Mouse (Mus musculus) skeletal muscle tissue, adult 2 months (tissue): ENCODE results near the gene Tead4.

Source experiments
- DNase-seq: peaks from one replicate; pipeline ENCODE4 v3.0.0-alpha.2; 2012; ENCODE audit warnings: low read depth, low spot score

The Tead4 gene

DNA sequence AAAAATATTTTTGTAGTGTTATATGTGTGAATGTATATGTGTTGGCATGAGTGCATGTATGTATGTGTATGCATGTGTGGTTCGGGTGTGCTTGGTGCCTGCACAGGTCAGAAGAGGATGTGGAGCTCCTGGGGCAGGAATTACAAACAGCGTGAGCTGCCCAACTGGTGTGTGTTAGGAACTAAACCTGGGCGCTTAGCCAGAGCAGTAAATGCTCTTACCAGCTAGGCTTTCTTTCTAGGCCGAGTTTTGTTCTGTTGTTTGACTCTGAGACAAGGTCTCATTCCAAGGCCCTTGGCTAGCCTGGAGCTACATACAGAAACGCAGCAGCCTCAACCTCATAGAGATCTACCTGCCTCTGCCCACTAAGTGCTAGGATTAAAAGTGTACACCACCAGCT, 9.3 kb downstream of the Tead4 start:
- DNase-seq = no peak

DNA sequence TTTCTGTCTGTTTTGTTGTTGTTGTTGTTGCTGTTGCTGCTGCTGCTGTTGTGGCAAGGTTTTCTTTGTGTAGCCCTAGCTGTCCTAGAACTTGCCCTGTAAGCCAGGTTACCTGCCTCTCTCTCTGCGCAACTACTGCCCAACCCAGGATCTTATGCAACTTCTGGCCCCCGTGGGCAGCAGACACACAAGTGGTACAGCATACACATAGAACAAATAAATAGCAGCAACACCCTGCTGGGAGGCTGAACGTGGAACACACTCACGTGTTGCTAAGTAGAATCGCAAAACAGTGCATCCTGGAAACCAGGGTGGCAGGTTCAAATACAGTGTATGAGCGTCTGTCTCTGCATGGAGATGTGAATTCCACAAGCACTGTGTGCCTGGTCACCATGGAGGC, 11.9 kb downstream of the Tead4 start:
- DNase-seq = no peak

DNA sequence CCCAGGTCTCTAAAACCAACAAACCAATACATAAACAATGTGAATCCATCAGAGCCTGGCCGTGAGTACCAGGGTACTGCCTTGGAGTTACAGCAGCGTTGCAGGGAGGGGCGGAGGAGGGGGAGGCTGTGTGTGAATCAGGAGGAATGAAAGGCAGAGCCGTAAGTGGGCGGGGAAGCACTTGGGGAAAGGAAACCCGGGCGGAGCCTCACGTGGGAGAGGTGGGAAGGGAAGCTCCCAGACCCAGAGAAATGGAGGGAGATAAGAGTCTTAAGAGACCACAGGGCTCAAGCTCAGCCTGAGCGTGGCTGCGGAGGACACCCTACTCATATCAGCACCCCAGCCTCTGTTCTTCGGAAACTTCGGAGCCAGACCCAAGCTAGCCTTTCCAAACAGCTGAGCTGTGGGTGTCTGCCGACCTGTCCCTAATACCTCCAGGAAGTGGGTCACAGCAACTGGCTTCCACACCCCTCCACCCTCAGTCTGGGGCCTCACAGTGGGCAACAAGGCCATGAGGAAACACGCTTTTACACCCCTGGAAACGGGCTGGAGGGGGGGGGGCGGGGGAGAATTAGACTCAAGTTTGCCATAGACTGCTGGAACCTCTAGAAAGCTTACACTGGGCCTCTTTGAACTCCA, 14.7 kb downstream of the Tead4 start:
- no peak for DNase-seq

DNA sequence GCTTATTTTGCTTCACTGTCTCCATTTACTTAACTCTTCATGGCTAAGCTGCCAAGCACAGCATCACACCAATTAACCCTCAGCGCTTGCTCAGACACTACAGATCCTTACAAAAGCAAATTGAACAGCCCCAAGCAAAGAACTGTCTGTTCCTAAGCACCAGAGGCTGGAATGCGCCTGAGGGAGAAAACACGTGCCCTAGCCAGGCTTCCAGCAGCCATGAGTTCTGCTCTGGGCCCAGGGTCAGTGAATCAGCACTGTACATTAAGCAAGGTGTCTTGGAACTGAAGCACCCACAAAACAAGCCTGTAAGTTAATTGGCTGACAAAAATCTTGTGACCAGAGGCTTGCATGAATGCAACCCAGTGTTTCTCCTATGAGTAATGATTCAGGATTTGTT, 18.5 kb downstream of the Tead4 start:
- DNase-seq = no peak

DNA sequence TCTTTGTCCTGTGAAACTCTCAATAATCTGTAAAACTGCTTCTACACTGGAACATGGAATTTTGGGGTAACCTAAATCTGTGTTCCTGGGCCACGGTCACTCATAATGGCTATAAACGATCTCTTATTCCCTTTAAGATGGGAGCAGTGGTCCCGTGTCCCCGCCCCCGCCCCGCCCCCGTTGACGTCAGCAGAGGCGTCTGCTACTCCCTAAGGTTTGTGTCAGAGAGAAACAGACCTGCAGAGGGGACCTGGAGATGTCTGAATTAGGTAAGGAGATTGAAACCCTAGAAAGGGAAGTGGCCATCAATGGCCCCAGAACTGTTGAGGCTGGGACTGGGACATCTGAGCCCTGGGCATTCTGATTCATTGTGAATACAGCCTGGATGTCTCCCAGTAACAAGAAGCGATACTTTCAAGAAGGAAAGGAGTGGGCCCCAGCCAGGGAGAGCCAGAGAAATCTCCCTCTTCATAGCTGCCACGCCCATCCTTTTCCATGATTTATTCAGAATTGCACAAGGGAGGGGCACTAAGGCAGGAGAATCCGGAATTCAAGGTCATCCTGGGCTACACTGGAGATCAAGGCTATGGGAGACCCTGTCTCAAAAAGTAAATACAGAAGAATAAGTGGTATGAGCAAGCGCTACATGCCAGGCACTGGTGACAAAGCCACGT, 20.0 kb downstream of the Tead4 start:
- no peak for DNase-seq

DNA sequence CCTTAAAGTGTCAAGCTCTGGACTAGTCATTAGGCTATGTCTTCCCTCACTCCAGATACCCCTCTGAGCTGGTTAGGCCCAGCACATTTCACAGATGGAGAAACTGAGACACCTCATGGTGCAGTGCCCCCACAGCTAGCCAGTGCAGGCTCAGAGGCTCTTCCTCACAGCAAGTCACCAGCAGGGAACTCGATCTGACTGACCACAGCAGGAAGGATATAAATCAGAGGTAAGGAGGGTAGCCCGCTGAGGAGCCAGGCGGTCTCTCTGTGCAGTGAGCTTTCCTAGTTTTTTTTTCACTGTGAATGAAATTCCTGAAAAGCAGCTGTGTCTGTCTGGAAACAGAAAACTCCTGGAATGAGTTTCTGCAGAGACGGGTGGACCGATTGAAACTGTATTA, 21.0 kb downstream of the Tead4 start:
- DNase-seq = no peak

DNA sequence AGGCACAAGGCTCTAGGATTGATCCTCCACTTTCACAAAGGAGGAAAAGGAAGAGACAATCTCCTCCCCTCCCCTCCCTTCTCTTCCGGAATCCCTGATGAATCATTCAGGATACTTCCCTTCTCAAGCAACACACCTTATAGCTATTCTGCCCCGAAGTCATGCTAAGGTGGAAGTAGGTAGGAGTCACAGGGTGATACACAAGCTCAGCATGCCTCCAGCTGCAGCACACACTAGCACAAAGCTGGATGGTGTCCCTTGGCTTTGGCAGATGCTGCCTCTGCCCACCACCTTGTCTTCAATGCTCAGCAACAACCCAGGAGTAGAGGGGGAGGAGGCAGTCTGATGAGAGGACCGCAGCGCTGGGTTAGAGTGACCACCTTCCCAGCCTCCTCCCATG, 21.5 kb downstream of the Tead4 start:
- no peak for DNase-seq

DNA sequence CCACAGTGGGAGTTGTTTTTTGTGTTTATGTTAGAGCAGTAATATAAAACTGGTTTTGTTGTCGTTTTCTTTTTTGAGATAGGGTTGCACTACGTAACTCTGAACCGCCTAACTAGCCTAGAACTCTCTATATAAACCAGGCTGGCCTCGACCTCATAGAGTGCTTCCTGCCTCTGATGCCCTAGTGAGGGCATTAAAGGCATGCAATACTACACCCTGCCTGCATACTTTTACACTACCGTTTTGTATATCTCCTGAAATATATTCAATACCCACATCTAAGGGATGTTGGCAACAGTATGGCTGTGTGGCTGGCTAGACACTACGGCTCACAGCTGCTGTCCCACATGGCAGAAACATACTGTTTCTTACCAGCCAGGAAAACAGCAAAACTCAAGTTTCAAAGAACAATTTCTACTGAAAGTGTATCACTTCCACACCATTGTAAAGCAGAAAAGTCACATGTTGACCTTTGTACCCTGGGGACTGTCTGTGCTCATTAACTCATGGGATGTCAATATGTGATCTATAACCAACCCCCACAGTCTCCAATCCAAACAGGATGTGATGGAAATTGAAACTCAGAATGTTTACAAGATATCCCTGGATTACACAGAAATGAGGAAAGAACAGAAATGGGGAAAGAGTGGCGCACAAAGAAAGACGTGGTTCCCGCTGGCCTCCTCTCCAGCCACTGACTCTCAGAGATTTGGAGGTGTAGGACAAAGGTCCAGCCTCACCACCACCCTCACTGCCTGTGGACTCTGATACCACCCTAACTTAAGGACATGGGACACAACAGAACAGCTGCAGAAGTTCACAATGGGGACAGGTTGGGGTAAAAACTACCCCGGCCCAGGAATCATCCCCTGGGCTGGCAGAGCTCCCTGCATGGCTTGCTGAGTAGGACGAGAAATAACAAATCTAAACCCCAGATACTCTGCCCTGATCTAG, 23.2 kb downstream of the Tead4 start:
- no peak for DNase-seq

DNA sequence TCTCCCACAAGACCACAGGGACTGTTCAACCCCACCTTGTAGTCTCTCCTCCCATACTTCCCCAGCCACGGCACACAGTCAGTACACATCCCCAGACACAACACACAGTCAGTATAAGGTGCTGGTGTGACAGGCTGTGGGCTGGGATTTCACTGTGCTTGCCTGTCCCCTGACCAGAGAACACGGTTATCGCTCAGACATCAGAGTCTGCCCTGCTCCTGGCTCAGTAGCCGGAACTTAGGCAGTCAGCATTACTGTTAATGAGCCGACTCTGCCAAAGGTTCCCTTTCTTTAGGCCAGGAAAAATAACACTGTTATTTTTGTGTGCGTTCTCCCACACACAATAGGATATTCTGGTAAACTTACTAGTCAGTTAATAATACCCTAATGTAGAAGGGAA, 24.3 kb downstream of the Tead4 start:
- no peak for DNase-seq

DNA sequence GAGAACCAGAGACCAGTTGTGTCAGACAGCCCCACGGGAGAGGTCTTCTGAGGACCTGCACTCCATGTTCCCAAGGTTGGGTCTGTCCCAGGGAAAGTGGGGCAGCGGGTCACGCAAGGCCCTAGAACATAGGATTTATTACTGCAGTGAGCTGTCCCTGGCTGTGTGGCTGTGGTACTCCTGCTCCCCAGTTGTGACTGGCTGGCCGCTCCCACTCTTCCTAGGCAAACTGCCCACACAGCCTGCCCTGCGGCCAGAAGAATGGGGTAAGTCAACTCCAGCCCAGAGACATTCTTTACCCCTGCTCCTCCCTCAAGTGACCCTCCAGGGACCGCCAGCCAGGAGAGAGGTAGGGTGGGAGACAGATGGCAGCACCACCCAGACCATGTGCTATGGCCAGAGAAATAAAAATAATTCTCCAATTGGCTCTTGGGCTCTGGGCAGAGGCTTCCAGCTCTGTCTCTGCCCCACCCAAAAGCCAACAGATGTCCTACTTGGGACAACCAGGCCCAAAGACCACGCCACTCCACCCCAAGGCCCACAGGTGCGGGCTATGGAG, 25.0 kb downstream of the Tead4 start:
- DNase-seq = peak; percentile 81

DNA sequence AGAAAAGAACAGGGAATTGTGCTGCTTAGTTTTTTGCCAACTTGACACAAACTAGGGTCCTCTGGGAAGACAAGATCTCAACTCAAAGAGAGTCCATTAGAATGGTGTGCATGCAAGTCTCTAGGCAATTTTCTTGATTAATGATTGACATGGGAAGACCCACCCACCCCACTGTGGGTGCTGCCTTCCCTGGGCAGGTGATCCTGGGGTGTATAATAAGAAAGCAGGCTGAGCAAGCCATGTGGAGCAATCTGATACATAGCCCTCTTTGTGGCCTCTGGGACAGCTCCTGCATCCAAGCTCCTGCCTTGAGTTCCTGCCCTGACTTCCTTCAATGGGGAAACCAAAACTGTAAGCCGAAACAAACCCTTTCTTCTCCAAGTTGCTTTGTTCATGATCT, 27.1 kb downstream of the Tead4 start:
- DNase-seq = no peak

DNA sequence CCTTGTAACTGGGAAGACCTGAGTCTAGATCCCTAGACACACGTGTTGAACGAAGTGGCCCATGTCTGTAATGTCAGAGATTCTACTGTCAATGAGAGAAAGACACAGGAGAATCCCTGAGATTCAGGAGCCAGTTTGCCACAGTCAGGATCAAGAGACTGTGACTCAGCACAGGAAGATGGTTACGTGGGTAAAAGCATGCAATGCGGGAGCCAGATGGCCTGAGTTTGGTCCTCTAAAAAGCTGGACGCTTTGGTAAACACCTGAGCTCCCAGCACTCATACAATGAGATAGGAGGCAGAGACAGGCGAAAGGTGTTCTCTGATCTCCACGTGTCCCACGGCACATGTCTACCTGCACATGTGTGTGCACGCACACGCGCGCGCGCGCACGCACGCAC, 27.9 kb downstream of the Tead4 start:
- no peak for DNase-seq

DNA sequence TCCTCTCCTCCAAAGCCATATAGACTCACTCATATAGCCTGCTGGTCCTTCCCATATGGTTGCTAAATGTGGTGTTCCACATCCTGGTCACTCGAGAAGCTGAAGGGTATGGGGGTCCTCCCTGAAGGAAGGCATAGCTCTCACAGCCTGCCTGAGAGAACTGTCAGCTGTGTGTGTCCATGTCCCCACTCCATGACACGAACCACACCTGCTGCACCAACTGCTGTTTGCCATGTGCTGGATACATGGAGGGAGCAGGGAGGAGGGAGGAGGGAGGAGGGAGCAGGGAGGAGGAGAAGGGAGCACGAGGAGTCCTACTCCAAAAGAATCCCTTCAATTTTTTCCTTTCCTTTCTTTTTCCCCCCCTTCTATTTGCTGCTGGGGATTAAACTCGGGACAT, 30.8 kb downstream of the Tead4 start:
- no peak for DNase-seq

DNA sequence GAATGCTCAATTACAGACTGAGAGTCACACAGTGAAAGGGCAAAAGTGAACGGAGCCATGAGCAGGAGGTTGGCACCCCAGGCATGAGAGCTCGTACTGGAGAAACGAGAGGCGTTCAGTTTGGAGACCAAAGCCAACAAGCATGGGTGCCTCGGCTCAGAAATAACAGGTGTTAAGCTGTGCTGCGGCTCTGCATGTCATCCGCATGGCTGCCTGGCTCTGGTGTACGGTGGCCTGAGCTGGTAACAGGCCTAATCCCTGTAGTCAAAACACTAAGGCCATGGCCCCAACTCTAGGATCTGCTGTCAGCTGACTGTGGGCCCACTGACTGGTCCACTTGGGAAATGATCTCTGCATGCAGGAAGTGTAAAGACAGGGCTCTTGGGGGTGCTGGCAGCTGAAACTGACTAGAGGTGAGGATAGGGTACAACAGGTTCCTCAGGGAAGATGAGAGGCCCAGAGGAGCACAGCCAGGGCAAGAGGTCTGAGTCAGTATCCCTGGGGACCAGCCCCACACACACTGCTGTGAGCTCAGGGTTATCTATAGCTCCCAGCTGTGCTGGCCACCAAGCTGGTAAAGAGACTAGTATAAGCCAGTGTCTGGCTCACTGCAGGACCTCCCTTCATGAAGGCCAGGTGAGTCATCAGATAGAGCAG, 35.6 kb downstream of the Tead4 start:
- peak; percentile 94 for DNase-seq

DNA sequence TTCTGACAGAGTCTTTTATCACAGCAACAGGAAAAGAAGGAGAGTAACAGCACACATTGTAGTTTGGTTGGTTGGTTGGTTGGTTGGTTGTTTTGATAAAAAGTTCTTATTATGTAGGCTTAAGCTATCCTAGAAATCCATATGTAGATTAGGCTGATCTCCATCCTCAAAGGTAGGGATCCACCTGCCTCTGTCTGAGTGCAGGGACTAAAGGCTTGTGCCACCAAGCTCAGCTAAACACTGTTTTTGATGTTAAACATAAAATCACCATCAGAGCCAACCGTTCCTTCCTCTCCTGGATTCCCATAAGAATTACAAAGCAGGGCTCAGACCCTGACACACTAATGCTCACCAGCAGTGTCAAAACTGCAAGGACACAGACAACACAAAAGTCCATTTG, 39.1 kb downstream of the Tead4 start:
- no peak for DNase-seq

DNA sequence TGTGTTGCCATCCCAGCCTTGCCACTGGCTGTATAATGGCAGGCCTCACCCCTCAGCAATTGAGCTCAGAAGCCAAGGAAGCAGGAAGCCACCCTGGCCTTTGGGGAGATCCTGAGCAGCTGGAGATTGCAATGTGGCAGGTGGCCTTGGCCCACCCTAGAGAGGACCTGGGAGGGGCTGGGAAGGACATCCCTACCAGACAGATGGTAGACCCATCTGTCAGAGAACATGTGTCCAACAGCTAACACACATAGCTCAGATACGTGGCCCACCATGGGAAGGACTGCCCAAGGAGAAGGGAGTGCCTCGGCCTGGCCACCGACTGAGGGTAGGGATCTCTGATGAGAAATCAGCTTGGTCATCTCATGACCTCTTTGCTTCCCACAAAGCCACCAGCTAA, 41.4 kb downstream of the Tead4 start:
- DNase-seq = no peak

DNA sequence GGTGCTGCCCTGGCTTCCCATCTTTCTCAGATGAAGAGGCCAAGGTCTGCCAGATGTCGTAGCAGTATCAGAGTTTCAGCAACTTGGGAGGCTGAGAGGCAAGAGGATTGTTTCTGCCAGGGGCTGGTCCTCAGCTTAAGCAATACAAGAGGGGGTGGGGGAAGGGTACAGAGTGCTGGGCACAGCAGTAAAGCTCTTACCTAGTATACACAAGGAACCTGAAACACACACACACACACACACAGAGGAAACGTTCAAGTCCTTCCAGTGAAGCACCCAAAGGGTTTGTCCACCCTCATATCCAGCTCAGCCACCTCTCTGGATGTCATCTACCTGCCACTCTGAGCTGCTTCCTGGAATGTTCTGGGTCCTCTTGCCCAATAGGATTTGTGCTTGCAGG, 44.7 kb downstream of the Tead4 start:
- no peak for DNase-seq

DNA sequence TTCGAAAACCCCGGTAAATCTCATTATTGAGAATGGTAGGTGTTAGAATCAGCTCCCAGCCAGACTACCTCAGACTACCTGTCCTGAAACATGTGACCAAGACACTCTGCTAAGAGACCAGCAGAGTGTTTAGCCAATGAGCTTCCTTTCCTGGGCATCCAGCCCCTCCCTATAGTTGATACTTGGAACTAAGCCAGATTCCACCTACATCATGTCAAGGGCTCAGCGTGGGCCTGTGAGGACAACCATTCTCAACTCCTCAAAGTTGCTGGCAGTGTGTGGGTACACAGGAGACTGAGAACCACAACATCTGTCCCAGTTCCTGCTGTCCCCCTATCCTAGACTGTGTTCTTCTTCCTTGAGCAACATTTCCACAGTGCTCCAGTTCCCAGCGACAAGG, 45.3 kb downstream of the Tead4 start:
- DNase-seq = no peak

DNA sequence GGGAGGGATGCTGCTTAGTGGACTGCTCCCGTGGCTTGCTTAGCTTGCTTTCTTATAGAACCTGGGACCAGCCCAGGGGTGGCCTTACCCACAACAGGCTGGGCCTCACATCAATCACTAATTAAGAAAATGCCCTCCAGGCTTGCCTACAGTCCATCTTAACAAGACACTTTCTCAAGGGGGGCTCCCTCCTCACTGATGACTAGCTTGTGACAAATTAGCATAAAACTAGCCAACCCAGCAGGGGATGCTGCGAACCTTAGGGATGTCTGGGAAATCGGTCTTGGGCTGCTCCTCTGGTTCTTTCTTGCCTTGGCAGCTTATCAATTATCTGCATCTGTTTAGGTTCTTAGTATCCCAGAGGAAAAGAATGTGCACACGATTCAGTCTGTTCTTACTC, 46.1 kb downstream of the Tead4 start:
- no peak for DNase-seq

DNA sequence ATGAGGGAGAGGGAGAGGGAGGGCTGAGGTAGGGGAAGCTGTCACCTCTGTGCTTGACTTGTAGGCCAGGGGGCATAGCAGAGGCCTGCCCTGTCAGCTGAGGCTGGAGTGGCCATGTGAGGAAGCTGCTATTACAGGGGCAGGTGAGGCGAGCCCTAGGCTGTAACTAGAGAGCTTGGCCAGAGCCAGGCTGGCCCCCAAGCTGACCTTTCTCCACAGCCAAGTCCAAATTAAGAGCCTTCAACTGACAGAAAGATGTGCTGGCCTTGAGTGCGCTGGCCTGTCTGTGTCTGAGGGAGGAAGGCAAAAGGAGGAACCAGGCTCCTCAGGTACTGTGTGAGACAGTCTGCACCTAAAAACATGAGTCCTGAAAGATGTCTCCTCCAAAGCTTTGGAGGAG, 47.5 kb downstream of the Tead4 start:
- DNase-seq = peak; percentile 88

DNA sequence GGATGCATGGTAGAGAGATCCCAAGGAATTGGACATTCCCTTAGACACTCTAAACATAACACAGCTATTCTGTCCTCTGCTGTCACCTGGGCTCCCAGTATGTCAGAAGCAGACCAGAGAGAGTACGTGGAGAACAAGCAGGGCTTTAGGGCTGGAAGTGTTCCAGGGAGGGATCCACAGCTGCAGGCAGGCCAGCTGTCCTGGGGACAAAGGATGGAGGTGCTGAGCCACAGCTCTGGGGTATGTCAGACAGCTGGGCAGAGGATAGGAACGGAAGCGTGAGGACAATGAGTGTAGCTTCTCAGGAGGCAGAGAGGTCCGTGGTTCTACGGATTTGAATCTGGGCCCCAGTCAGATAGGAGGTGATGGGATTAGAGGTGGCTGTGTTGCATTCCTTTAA, 50.0 kb downstream of the Tead4 start:
- DNase-seq = no peak
